Mouse (Mus musculus): ENCODE measurements around the gene Cyp39a1.

DNA sequence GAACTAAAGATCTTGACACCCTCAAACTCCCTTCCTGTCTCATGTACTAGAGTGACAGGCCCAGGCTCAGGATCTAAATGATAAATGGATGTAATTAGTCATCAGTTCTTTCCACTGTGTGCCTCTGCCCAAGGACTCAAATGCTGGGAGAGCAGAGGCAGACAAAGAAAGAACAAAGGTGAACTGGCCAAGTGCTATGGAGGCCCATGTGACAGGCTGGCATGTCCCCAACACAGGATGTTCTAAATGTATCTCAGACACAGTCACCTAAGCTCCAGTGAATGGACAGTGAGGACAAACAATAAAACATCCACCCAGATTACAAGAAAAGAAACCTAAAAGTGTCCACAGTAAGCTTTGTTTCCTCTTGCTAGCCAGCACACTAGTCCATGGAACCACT is 122.2 kb downstream of the Cyp39a1 start:
- TF ChIP-seq POLR2A (IDR thresholded peaks at IDR 0.05; ENCODE audit: insufficient read length, low read depth) (no peak), TCF12 (IDR thresholded peaks at IDR 0.05; ENCODE audit: insufficient read depth, poor library complexity, severe bottlenecking) (no peak), MYOG (IDR thresholded peaks at IDR 0.05; ENCODE audit: control insufficient read depth in 1 of 3, insufficient read depth in 1 of 3, insufficient read length in 2 of 3, low read depth in 2 of 3) (no peak), MYOD1 (IDR thresholded peaks at IDR 0.05; ENCODE audit: control insufficient read depth in 1 of 3, insufficient read length in 2 of 3, low read depth in 2 of 3) (no peak), REST (IDR thresholded peaks at IDR 0.05; ENCODE audit: insufficient read depth, insufficient read length) (no peak), USF1 (IDR thresholded peaks at IDR 0.05; ENCODE audit: low read depth) (no peak), MAX (IDR thresholded peaks at IDR 0.05; ENCODE audit: low read depth) (no peak), POLR2AphosphoS2 (IDR thresholded peaks at IDR 0.05; ENCODE audit: insufficient read length, low read depth) (no peak), E2F4 (IDR thresholded peaks at IDR 0.05; ENCODE audit: insufficient read depth) (no peak), CEBPB (IDR thresholded peaks at IDR 0.05; ENCODE audit: insufficient read depth, poor library complexity, severe bottlenecking) (no peak), SRF (IDR thresholded peaks at IDR 0.05; ENCODE audit: control insufficient read depth, insufficient read length, low read depth) (no peak)
